Mouse (Mus musculus): ENCODE data around the gene Tmprss6.

Tmprss6 gene

DNA sequence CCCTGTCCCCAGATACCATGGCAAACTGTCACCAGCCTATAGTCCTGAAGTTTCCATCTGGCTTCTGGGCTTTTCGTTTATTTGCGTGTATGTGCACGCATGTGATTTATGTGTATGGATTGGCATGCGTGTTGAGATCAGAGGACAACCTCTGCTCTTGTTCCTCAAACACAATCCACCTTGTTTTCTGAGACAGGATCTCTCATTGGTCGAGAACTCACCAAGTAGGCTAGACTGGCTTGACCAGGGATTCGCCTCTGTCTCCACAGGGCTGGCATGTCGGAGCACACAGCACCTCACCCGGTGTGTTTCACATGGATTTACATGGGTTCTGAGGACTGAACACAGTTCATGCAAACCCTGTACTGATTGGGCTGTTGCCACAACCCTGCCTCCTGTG, 54.3 kb downstream of the Tmprss6 start:
- DNase-seq (ENCODE audit: low spot score) = no peak

DNA sequence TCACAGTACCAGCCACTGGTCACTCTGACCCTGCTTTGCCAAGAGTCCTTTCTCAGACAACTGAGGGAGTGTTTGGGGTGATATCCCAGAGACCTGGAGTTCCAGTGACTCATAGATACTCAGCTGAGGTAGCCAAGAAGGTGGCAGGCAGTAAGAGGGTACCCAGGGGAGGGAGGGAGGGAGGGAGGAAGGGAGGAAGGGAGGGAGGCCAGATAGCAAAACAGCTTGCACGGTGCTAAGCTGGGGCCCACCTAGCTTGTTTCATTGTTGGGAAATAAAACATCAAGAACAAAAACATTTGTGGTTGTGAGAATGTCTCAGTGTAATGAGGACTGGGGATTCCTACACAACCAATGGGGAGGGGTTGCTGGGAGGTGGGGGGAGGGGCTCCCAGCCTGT, 54.7 kb downstream of the Tmprss6 start:
- no peak for DNase-seq (ENCODE audit: low spot score)

DNA sequence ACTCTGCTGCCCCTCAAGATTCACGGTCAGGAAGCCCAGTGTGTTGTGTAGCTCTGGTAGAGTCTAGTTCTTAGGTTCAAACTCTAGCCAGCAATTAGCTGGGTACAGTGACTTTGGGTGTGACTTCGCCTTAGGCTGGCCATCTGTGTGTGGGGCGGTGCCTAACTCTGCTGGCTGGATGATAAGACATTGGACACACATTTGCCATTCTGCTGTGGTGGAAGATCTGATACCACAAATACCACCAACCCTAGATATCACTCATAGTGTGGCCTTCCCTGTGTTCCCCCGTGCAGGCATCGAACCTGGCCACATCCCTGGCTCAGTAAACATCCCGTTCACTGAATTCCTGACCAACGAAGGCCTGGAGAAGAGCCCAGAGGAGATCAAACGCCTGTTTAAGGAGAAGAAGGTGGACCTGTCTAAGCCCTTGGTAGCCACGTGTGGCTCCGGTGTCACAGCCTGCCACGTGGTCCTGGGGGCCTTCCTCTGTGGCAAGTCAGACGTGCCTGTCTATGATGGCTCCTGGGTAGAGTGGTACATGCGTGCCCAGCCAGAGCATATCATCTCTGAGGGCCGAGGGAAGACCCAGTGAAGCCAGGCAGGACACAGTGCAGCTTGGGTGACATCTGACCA, 55.2 kb downstream of the Tmprss6 start:
- DNase-seq (ENCODE audit: low spot score) = no peak

DNA sequence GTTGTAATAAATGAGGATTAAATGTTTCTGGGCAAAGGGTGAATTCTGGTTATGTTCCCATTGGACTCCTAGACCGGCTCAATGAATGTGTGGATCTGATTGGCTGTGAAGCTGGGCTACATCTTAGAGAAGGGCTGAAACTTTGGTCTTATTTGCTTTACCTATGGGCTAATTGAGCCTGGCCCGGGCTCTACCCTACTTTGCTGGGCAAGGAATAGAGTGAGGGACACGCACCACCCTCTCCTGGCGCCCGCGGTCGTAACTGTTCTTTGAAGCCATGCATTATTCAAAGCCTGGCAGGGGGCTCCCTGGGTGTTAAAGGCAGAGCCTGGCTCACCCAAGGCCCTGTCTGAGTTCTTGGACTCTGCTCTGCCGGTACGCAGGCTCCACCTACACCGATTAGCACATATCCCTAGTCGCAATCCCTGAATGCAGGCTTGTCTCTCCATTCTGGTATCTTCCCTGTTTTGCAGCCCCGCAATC, 58.8 kb downstream of the Tmprss6 start:
- no peak for DNase-seq (ENCODE audit: low spot score)

DNA sequence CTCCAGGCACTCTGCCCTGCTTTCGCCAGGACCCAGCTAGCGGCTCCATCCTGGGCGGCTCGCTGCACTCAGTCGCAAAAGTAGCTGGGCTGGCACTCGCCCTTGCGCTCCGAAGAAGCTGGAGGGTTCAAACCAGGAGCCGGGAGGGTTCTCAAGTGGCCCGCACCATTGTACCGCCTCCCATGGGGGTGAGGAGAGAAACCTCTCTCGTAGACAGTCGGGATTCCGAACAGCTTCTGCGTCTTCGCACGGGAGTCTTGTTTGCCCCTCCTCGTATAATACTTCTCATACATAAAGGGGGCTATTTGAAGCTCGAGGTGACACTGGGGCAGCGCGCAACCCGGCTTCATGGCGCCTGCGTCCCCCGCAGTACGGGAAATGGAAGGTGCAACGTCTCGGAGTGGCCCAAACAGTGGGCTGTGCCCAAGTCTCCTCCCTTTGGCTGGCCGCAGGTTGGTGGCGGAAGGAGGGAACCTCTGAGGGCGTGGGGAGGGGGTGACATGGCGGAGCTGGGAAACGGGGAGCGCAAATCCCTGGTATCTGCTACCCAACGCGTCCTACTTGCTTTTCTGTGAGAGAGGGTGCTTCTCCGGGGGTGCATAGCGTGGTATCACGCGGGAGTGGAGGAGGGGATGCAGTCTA, 62.0 kb downstream of the Tmprss6 start, which contains the start of gene Mpst:
Gene Mpst, plus strand, starts transcription at position 124 of the 642 bp plus-strand sequence.
- DNase-seq (ENCODE audit: low spot score) = peak; percentile 87

DNA sequence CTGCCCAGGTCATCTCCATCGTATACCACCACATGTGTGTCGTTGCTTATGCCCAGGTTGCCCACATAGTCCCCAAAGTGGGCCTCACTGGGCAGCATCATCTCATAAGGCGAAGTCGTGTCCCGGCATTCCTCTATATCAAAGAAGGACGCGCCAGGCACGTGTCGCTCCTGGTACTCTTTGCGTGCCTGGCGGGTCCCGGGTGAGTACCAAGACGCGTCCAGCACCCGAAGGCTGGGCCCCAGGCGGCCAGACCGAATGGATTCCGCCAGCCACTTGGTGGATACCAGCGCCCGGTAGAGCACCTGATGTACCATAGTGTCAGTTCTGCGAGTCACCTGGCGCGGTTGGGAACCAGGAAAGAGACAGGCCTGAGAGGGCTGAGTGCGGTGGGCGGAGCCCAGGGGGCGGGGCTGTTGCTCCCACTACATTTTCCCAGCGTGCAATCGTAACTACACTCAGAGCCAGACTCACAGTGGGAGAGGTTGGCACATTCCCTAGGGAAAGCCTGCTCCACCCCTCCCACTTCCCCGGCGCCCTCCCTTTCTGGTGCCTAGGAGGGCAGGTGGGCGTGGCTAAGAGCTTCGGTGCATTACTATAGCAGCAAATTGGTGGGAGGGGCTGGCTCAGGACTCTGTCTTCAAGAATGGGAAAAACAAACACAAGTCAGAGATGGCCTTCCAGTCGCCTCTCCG, 62.8 kb downstream of the Tmprss6 start, which contains the start of gene Tst:
Gene Tst, minus strand, starts transcription at position 391 of the 695 bp plus-strand sequence.
- DNase-seq (ENCODE audit: low spot score) = peak; percentile 96

DNA sequence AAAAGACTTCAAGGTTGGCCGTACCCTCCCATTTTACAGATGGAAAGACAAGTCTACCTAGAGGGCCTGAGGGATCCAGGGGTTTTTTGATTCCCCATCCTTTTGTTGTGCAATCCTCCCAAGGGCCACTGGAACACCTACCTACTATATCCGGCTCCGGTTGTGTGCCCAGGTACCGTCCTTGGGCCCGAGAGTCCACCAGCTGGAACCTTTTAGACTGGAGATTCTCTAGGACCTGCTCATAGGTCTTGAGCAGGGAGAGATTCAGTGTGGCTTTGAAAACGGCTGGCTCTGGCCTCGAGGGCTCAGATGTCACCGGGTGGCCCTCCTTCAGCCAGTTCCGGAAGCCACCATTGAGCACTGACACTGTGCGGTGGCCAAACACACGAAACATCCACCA, 63.3 kb downstream of the Tmprss6 start:
- no peak for DNase-seq (ENCODE audit: low spot score)

DNA sequence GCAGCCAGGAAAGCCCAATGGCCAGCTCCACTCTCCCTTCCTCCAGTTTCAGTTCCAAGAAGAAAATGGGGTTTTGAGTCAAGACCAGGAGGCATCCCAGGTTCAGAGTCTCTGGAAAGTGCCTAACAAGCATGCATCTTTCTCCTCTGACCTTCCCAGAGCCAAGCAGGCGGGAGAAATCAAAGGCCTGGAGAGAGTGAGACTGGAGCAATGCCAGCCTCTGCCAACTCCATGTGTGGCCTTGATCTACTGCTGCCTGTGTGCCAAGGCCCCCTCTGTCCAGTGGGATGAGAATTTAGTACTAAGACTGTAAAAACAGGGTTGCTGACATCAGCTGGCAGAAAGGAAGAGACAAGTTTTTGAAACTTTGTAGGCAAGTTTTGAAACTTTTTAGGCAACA, 64.5 kb downstream of the Tmprss6 start:
- peak; percentile 86 for DNase-seq (ENCODE audit: low spot score)

DNA sequence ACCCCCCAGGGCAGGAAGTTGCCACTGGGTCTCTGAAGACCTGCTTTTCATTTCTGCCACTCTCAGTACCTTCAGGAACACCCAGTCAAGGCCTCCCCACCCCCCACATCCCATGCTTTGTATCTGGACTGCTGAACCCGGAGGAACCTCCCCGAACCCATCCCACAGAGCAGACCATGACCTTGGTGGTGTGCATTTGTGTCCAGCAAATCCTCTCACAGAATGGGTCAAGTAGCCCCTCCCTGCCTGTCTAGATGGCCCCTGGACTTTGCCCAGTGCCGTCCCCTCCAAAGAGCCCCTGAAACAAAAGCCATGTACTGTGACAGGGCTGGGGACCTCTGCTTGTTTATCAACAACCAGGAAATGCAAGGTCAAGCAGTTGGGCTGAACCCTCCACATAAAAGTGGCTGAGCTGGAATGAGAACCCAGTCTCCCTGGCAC, 65.1 kb downstream of the Tmprss6 start:
- peak; percentile 86 for DNase-seq (ENCODE audit: low spot score)

DNA sequence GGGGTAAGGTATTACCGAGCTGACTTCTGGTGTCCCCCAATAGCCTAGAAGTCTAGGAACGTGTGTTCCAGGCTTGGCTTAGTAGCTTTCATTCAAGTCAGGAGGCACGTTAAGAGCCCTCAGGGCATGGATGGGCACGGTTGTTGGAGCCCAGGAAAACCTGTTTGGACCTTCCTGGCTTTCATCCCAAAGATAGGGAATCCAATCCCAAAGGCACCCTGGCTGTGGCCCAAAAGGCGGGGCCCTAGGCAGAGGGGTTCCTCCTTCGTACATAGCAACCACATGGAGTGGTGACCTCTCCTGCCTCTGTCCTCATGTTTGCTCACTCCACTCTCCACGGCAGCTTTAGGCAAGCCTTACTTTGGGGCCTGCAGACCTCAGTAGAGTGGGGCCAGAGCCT, 66.0 kb downstream of the Tmprss6 start:
- peak; percentile 81 for DNase-seq (ENCODE audit: low spot score)

DNA sequence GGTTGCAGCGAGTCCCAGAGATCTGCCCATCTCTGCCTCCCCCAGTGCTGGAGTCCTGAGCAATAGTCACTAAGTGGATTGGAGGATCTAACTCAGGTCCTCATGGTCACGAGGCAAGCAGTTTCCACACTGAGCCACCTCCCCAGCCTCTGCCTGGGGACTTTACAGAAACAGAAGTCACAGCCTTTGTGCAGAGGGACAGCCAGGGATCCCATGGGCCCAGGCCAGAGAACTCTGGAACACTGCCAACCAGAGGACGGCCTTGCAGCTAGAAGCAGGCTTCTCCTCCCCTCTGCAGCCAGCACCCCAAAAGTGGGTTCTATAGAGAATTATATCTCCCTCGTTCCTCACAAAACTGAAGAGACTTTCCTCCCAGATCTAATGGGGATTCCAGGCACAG, 66.5 kb downstream of the Tmprss6 start:
- DNase-seq (ENCODE audit: low spot score) = peak; percentile 77

DNA sequence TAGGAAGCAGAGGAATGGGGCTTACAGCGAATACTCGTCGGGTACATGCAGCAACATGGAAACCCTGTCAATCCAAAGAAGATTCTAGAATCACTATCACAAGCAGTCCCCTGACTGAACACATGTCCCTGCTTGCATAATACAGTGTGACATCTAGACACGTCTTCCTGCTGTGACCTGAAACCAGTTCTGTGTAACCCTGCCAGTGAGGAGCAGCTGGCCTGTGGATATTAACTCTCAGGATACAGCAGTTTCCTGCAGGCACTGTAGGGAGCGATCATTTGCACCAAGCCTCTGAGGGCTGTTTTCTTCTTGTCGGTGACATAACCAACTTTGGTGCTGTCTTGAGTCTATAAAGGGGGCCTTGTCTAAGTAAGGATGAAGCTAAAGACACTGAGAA, 67.1 kb downstream of the Tmprss6 start:
- DNase-seq (ENCODE audit: low spot score) = no peak

DNA sequence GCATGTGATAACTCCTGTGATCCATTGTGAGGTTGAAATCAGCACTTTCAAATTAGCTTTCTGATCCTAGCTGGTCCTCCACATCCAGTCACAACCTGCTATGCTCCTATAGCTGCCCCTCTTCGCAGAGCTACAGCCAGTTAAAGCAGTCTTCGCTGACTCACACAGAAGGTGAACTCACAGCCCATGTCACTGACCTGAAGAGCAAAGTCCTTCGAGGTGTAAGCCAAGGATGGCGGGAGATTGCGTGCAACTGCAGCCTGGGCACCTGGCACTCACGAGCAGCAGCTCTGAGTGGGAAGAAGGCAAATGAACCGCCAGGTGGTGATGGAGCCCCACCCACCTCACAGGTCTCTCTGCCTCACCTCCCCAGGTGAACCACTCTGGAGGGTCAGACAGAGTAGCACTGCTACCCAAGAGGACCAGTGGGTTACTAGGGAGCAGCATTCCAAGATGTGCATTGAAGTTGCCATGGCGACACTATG, 72.9 kb downstream of the Tmprss6 start, which contains the start of gene Tex33:
Gene Tex33, minus strand, starts transcription at position 435 of the 485 bp plus-strand sequence.
- no peak for DNase-seq (ENCODE audit: low spot score)

DNA sequence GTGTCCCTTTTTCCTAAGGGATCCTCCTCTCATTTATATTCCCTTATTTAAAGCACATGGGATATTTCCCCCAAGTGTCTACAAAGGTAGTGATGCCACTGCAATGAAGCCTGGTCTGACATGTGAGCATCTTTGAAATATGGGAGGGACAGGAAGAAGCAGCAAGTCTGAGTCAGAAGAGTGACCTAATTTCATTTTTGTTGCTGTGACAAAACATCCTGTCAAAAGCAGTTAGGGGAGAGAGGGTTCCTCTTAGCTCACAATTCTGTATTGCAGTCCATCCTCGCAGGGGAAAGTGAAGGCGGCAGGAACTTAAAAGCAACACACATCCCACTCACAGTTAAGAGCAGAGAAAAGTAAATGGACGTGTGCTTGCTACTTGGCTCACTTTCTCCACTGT, 77.6 kb downstream of the Tmprss6 start:
- DNase-seq (ENCODE audit: low spot score) = no peak

Measured in testis, postnatal 10 days (tissue).